Mouse (Mus musculus) intestine, embryonic 15.5 days (tissue): ENCODE data around the gene Gart. TPM values are rescaled to one million over a fixed set of nuclear protein-coding genes. Genes with fewer than 3 reads are reported as not detected.

Source experiments
- ATAC-seq: fragments of 200-750 bp; cut with Nextera tagmentation; 2 replicates; pipeline ENCODE4 v1.8.0; 2017; ENCODE audit warnings: moderate TSS enrichment, moderate library complexity
- H3K27ac ChIP-seq: fragments of 300-500 bp; sonication (generic); 2 replicates; pipeline ENCODE4 v1.5.1; 2015; ENCODE audit warnings: mild to moderate bottlenecking, inconsistent platforms
- H3K27me3 ChIP-seq: fragments of 300-500 bp; sonication (generic); replicated peaks from 2 replicates; pipeline ENCODE4 v1.6.1; 2015; ENCODE audit warnings: inconsistent platforms
- H3K36me3 ChIP-seq: fragments of 300-500 bp; sonication (generic); 2 replicates; pipeline ENCODE4 v1.6.1; 2015; ENCODE audit warnings: inconsistent platforms
- H3K4me1 ChIP-seq: fragments of 300-500 bp; sonication (generic); replicated peaks from 2 replicates; pipeline ENCODE4 v1.6.1; 2015; ENCODE audit warnings: inconsistent platforms
- H3K4me2 ChIP-seq: fragments of 300-500 bp; sonication (generic); replicated peaks from 2 replicates; pipeline ENCODE4 v1.6.1; 2015; ENCODE audit warnings: mild to moderate bottlenecking, inconsistent platforms
- H3K4me3 ChIP-seq: fragments of 300-500 bp; sonication (generic); replicated peaks from 2 replicates; pipeline ENCODE4 v1.5.1; 2015; ENCODE audit warnings: inconsistent platforms
- H3K9ac ChIP-seq: fragments of 300-500 bp; sonication (generic); 2 replicates; pipeline ENCODE4 v1.6.1; 2015; ENCODE audit warnings: inconsistent platforms
- H3K9me3 ChIP-seq: fragments of 300-500 bp; sonication (generic); 2 replicates; pipeline ENCODE4 v1.6.1; 2016; ENCODE audit warnings: inconsistent platforms
- WGBS: fragments of 180-500 bp; shearing (Covaris S2); methylation state at CpG from one replicate; pipeline ENCODE4 v1.1.7; 2015; 5-methylcytosine and 5-hydroxymethylcytosine counted together
- polyA plus RNA-seq: library from polyadenylated mRNA; unstranded; fragments of >200 nt; fragmentation: Nextera tagmentation; extraction: Ambion mirVana; gene quantifications from 2 replicates; pipeline ENCODE4 v1.2.1, GENCODE M21; 2015

The Gart gene
- polyA plus RNA-seq, 1 experiment from 2014 or later = 107 TPM

- Histone ChIP-seq H3K9ac (no peak overlapping the region), H3K36me3 (peaks cover 52% of the 10 kb centered on the region), H3K4me3 (no peak overlapping the region), H3K9me3 (no peaks in the 10 kb centered on the region), H3K4me2 (no peak overlapping the region), H3K27ac (no peak overlapping the region), H3K27me3 (no peaks in the 10 kb centered on the region), H3K4me1 (no peaks in the 10 kb centered on the region)
- ATAC-seq = no peak
- 94% methylated on average over 9 of the region's 9 CpGs for WGBS
Measured at GRCm38 (mm10) chr16:91623074-91623473, 23.7 kb downstream of the Gart start.

GRCm38 (mm10) chr16:91620991-91621390, 25.8 kb downstream of the Gart start:
- 87% methylated on average over 11 of the region's 11 CpGs for WGBS
- Histone ChIP-seq H3K27me3 (no peaks in the 10 kb centered on the region), H3K4me1 (no peaks in the 10 kb centered on the region), H3K27ac (no peak overlapping the region), H3K9me3 (no peaks in the 10 kb centered on the region), H3K4me3 (no peak overlapping the region), H3K4me2 (no peak overlapping the region), H3K36me3 (peaks cover 44% of the 10 kb centered on the region), H3K9ac (no peak overlapping the region)
- no peak for ATAC-seq

GRCm38 (mm10) chr16:91620185-91620584, 26.6 kb downstream of the Gart start:
- WGBS = 90% methylated on average over 5 of the region's 5 CpGs
- no peak overlapping the region for H3K27ac ChIP-seq
- H3K9ac ChIP-seq = no peak overlapping the region
- H3K9me3 ChIP-seq = no peaks in the 10 kb centered on the region
- no peak overlapping the region for H3K4me3 ChIP-seq
- peaks cover 40% of the 10 kb centered on the region for H3K36me3 ChIP-seq
- no peaks in the 10 kb centered on the region for H3K4me1 ChIP-seq
- H3K4me2 ChIP-seq = no peak overlapping the region
- no peaks in the 10 kb centered on the region for H3K27me3 ChIP-seq
- no peak for ATAC-seq

GRCm38 (mm10) chr16:91618511-91619501, 27.9 kb downstream of the Gart start, which contains the start of gene Dnajc28:
Gene Dnajc28, minus strand, starts transcription at chr16:91619026.
- H3K36me3 ChIP-seq = peaks cover 32% of the 10 kb centered on the region
- peak within 1 kb of the TSS; percentile 55 for H3K9ac ChIP-seq
- no peaks in the 10 kb centered on the region for H3K4me1 ChIP-seq
- peak within 1 kb of the TSS; percentile 87 for H3K4me2 ChIP-seq
- H3K9me3 ChIP-seq = no peaks in the 10 kb centered on the region
- H3K4me3 ChIP-seq = peak within 1 kb of the TSS; percentile 69
- peak; percentile 97 for ATAC-seq
- H3K27ac ChIP-seq = no peak within 1 kb of the TSS
- H3K27me3 ChIP-seq = no peaks in the 10 kb centered on the region
- WGBS = 10% methylated on average over 39 of the region's 39 CpGs

GRCm38 (mm10) chr16:91614552-91614951, 32.2 kb downstream of the Gart start:
- no peaks in the 10 kb centered on the region for H3K9me3 ChIP-seq
- no peaks in the 10 kb centered on the region for H3K36me3 ChIP-seq
- H3K4me1 ChIP-seq = no peaks in the 10 kb centered on the region
- no peak overlapping the region for H3K9ac ChIP-seq
- no peak overlapping the region for H3K4me2 ChIP-seq
- no peak overlapping the region for H3K27ac ChIP-seq
- no peak overlapping the region for H3K4me3 ChIP-seq
- H3K27me3 ChIP-seq = no peaks in the 10 kb centered on the region
- 82% methylated on average over 6 of the region's 6 CpGs for WGBS
- no peak for ATAC-seq

DNA sequence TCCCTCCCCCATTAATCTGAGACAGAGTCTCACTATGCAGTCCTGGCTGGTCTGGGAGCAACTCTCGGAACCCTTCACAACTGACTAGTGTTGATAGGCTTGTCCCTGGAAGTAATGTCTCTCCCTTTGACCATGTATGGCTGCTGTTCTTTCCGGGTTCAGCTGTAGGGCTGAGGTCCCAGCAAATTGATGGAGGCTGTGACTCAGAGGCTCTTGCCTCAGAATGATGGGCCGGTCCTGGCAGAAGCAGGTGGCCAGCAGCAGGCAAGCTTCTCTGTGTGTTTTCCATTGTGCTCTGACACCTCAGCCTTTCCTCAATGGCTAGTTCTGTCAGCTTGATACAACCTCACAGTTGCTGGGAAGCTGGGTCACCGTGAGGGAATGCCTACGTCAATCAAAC, 34.2 kb downstream of the Gart start:
- Histone ChIP-seq H3K9me3 (no peaks in the 10 kb centered on the region), H3K27me3 (no peaks in the 10 kb centered on the region), H3K4me1 (no peaks in the 10 kb centered on the region), H3K4me2 (no peak overlapping the region), H3K27ac (no peak overlapping the region), H3K4me3 (no peak overlapping the region), H3K9ac (no peak overlapping the region), H3K36me3 (no peaks in the 10 kb centered on the region)
- no peak for ATAC-seq
- WGBS = 68% methylated on average over 5 of the region's 5 CpGs

GRCm38 (mm10) chr16:91611248-91611647, 35.5 kb downstream of the Gart start:
- Histone ChIP-seq H3K4me3 (no peak overlapping the region), H3K27me3 (no peaks in the 10 kb centered on the region), H3K36me3 (no peaks in the 10 kb centered on the region), H3K4me1 (no peaks in the 10 kb centered on the region), H3K9me3 (no peaks in the 10 kb centered on the region), H3K9ac (no peak overlapping the region), H3K4me2 (no peak overlapping the region), H3K27ac (no peak overlapping the region)
- ATAC-seq = no peak
- 69% methylated on average over 11 of the region's 11 CpGs for WGBS

DNA sequence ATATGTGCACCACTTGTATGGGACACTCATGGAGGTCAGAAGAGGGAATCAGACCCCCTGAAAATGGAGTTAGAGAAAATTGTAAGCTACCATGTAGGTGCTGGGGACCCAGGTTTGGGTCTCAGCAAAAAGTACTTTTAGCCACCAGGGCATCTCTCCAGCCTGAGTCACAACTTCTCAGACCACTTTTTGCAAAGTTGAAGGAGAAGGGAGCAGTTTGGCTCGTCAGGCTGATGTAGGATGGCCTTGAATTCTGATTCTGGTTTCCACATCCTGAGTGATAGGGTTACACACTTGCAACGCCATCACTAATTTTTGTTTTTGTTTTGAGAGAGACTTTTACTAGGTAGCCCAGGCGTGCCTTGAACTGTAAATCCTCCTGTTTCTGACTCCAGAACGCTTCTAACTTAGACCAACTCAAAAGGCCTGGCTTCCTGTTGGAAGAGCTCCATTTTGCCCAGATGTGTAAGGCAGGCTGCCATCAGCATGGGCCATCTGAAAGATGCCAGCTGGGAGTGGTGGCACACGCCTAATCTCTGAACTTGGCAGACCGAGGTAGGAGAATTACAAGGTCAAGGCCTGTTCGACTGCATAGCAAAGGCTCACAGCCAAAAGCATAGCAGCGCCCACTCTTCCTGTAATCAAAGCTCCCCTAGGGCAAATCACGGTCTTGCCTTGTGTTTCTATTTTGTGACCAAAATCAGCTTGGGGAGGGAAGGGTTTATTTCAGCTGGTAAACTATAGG, 37.1 kb downstream of the Gart start:
- H3K4me3 ChIP-seq = no peak overlapping the region

GRCm38 (mm10) chr16:91606958-91607357, 39.8 kb downstream of the Gart start:
- Histone ChIP-seq H3K4me1 (no peaks in the 10 kb centered on the region), H3K27me3 (no peaks in the 10 kb centered on the region), H3K4me2 (no peak overlapping the region), H3K27ac (no peak overlapping the region), H3K4me3 (no peak overlapping the region), H3K9ac (no peak overlapping the region), H3K9me3 (no peaks in the 10 kb centered on the region), H3K36me3 (no peaks in the 10 kb centered on the region)
- no peak for ATAC-seq
- WGBS = 84% methylated on average over 8 of the region's 8 CpGs

More for the DNA sequence above, 37.1 kb downstream of the Gart start:
- Histone ChIP-seq H3K36me3 (no peaks in the 10 kb centered on the region), H3K27me3 (no peaks in the 10 kb centered on the region), H3K9me3 (no peaks in the 10 kb centered on the region), H3K4me2 (no peak overlapping the region), H3K27ac (no peak overlapping the region), H3K4me1 (no peaks in the 10 kb centered on the region), H3K9ac (no peak overlapping the region)
- ATAC-seq = no peak
- WGBS = 70% methylated on average over 9 of the region's 9 CpGs

DNA sequence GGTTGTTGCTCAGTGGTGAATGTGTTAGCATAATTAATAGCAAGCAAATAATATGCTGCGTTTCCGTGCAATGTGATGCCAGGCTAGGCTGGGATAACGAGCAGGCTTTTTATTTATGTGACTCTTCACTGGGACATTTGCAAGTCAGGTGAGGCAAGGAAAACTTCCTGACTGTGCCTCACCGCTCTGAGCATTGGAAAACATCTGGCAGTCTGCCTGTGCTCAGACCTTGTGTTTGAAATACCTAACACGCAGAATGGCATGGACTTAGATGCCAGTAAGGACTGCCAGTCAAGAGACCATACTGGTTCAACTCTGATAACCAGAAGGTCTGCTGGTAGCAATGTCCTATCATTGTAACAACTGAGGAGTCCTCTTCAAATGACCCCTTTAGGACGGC, 41.6 kb downstream of the Gart start:
- H3K4me3 ChIP-seq = no peak overlapping the region
- H3K36me3 ChIP-seq = no peaks in the 10 kb centered on the region
- H3K9ac ChIP-seq = no peak overlapping the region
- no peak overlapping the region for H3K4me2 ChIP-seq
- ATAC-seq = no peak
- no peaks in the 10 kb centered on the region for H3K27me3 ChIP-seq
- peaks cover 3% of the 10 kb centered on the region for H3K4me1 ChIP-seq
- no peaks in the 10 kb centered on the region for H3K9me3 ChIP-seq
- 74% methylated on average over 6 of the region's 6 CpGs for WGBS
- H3K27ac ChIP-seq = no peak overlapping the region

GRCm38 (mm10) chr16:91601693-91602092, 45.1 kb downstream of the Gart start:
- Histone ChIP-seq H3K4me3 (no peak overlapping the region), H3K36me3 (no peaks in the 10 kb centered on the region), H3K4me1 (peaks cover 5% of the 10 kb centered on the region), H3K27ac (no peak overlapping the region), H3K9me3 (no peaks in the 10 kb centered on the region), H3K4me2 (no peak overlapping the region), H3K9ac (no peak overlapping the region), H3K27me3 (no peaks in the 10 kb centered on the region)
- no peak for ATAC-seq
- 39% methylated on average over 9 of the region's 9 CpGs for WGBS

DNA sequence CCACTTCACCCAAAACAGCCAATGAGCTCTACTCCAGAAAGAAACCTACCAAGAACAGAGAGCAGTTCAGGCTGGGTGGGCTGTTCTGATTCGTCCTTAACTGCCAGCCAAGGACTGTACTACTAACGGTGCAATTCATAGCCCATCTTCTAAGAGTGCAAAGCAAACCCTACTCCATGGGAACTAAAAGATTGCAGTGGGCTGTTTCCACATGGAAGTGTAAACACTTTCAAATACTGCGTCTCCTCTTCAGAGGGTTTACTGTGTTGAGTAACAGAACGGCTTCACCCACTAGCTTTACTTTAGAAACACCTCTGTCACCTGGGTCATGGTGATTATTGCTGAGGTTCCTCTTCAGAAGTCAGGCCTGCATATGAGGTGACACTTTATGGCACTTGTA, 45.7 kb downstream of the Gart start:
- no peak overlapping the region for H3K27ac ChIP-seq
- no peak for ATAC-seq
- H3K4me2 ChIP-seq = no peak overlapping the region
- no peaks in the 10 kb centered on the region for H3K27me3 ChIP-seq
- H3K4me3 ChIP-seq = no peak overlapping the region
- H3K9me3 ChIP-seq = no peaks in the 10 kb centered on the region
- WGBS = 31% methylated on average over 4 of the region's 4 CpGs
- no peak overlapping the region for H3K9ac ChIP-seq
- peaks cover 9% of the 10 kb centered on the region for H3K4me1 ChIP-seq
- H3K36me3 ChIP-seq = no peaks in the 10 kb centered on the region
